Mouse (Mus musculus) heart, postnatal 0 days (tissue): ENCODE results near the gene Magi2. TPM values are rescaled to one million over a fixed set of nuclear protein-coding genes. Genes with fewer than 3 reads are reported as not detected.
A peak's percentile ranks its signal among the peaks of the same experiment; 100 is the strongest.

Source experiments
- ATAC-seq: fragments of 200-750 bp; cut with Nextera tagmentation; 2 replicates; pipeline ENCODE4 v1.8.0; 2017; ENCODE audit warnings: low read depth, moderate number of reproducible peaks, moderate library complexity; ENCODE audit not compliant: insufficient read depth
- DNase-seq: peaks from one replicate; pipeline ENCODE4 v3.0.0-alpha.2; 2016; ENCODE audit warnings: low spot score
- H3K27ac ChIP-seq: fragments of 300-500 bp; sonication (generic); 2 replicates; pipeline ENCODE4 v1.5.1; 2014; ENCODE audit warnings: low read depth, mild to moderate bottlenecking
- H3K27me3 ChIP-seq: fragments of 300-500 bp; sonication (generic); 2 replicates; pipeline ENCODE4 v1.6.1; 2014; ENCODE audit warnings: low read length, mixed read lengths; ENCODE audit not compliant: control insufficient read depth, insufficient read depth
- H3K36me3 ChIP-seq: fragments of 300-500 bp; sonication (generic); replicated peaks from 2 replicates; pipeline ENCODE4 v1.6.1; 2014; ENCODE audit warnings: low read length, mixed read lengths; ENCODE audit not compliant: control insufficient read depth, insufficient read depth
- H3K4me1 ChIP-seq: fragments of 300-500 bp; sonication (generic); 2 replicates; pipeline ENCODE4 v1.6.1; 2014; ENCODE audit warnings: antibody characterized with exemption; ENCODE audit not compliant: control insufficient read depth, insufficient read depth
- H3K4me2 ChIP-seq: fragments of 300-500 bp; sonication (generic); 2 replicates; pipeline ENCODE4 v1.6.1; 2014; ENCODE audit warnings: low read depth, mild to moderate bottlenecking, low read length, moderate library complexity
- H3K4me3 ChIP-seq: fragments of 300-500 bp; sonication (generic); 2 replicates; pipeline ENCODE4 v1.5.1; 2014; ENCODE audit warnings: low read depth, low read length
- H3K9ac ChIP-seq: fragments of 300-500 bp; sonication (generic); replicated peaks from 2 replicates; pipeline ENCODE4 v1.6.1; 2014; ENCODE audit warnings: low read depth, low read length, mixed read lengths
- H3K9me3 ChIP-seq: fragments of 300-500 bp; sonication (generic); replicated peaks from 2 replicates; pipeline ENCODE4 v1.6.1; 2016; ENCODE audit warnings: low read length; ENCODE audit not compliant: control insufficient read depth
- CTCF ChIP-seq: IDR thresholded peaks from 2 replicates; pipeline ENCODE4 v1.5.1; 2016; ENCODE audit warnings: antibody characterized with exemption, control low read depth, low read depth
- EP300 ChIP-seq: IDR thresholded peaks from 2 replicates; pipeline ENCODE4 v1.6.1; 2016; ENCODE audit warnings: antibody characterized with exemption, low read depth
- WGBS: fragments of 180-500 bp; shearing (Covaris S2); extraction: QIAGEN DNeasy Blood & Tissue Kit; methylation state at CpG from one replicate; pipeline ENCODE4 v1.1.7; 2014; 5-methylcytosine and 5-hydroxymethylcytosine counted together
- polyA plus RNA-seq: library from polyadenylated mRNA; unstranded; fragments of >200 nt; fragmentation: Nextera tagmentation; extraction: Ambion mirVana; gene quantifications from 2 replicates; pipeline ENCODE4 v1.2.1, GENCODE M21; 2015
- total RNA-seq: library from RNA; depleted of rRNA; stranded (reverse); fragments of >200 nt; gene quantifications from 2 replicates; pipeline ENCODE4 v1.2.3, GENCODE M21; 2014; ENCODE audit warnings: low replicate concordance

The Magi2 gene
- total and polyA plus RNA-seq, 2 experiments from 2014 or later: 1.7 to 9.5 TPM

- Histone ChIP-seq H3K36me3 (no peaks in the 10 kb centered on the region), H3K4me2 (no peak overlapping the region), H3K27ac (no peak overlapping the region), H3K27me3 (no peaks in the 10 kb centered on the region), H3K9ac (no peak overlapping the region), H3K9me3 (no peaks in the 10 kb centered on the region), H3K4me3 (no peak overlapping the region), H3K4me1 (no peaks in the 10 kb centered on the region)
- ATAC-seq (no peak), DNase-seq (no peak)
- 81% methylated on average over 5 of the region's 5 CpGs for WGBS
- TF ChIP-seq EP300: no peak
- TF ChIP-seq CTCF: no peak
Observed at GRCm38 (mm10) chr5:20606497-20606896, 1379.7 kb downstream of the Magi2 start.

GRCm38 (mm10) chr5:20607503-20607902, 1380.7 kb downstream of the Magi2 start:
- DNase-seq (no peak), ATAC-seq (no peak)
- 44% methylated on average over 1 of the region's 1 CpGs for WGBS
- Histone ChIP-seq H3K4me3 (no peak overlapping the region), H3K4me2 (no peak overlapping the region), H3K4me1 (no peaks in the 10 kb centered on the region), H3K9ac (no peak overlapping the region), H3K27me3 (no peaks in the 10 kb centered on the region), H3K36me3 (no peaks in the 10 kb centered on the region), H3K9me3 (no peaks in the 10 kb centered on the region), H3K27ac (no peak overlapping the region)
- no peak for TF ChIP-seq EP300
- no peak for TF ChIP-seq CTCF

- Histone ChIP-seq H3K36me3 (no peaks in the 10 kb centered on the region), H3K27me3 (no peaks in the 10 kb centered on the region), H3K9me3 (no peaks in the 10 kb centered on the region), H3K4me2 (no peak overlapping the region), H3K4me1 (no peaks in the 10 kb centered on the region), H3K27ac (no peak overlapping the region), H3K9ac (no peak overlapping the region), H3K4me3 (no peak overlapping the region)
- no peak for TF ChIP-seq CTCF
- no peak for TF ChIP-seq EP300
- WGBS: 85% methylated on average over 12 of the region's 12 CpGs
- no peak for DNase-seq
- no peak for ATAC-seq
Observed at GRCm38 (mm10) chr5:20609206-20609935, 1382.5 kb downstream of the Magi2 start.

- no peak overlapping the region for H3K27ac ChIP-seq
- no peaks in the 10 kb centered on the region for H3K4me1 ChIP-seq
- DNase-seq (peak; percentile 9), ATAC-seq (no peak; the same call in 1 of the 2 replicates)
- no peaks in the 10 kb centered on the region for H3K36me3 ChIP-seq
- 39% methylated on average over 2 of the region's 2 CpGs for WGBS
- no peak overlapping the region for H3K4me2 ChIP-seq
- TF ChIP-seq EP300 (no peak), CTCF (no peak)
- no peaks in the 10 kb centered on the region for H3K27me3 ChIP-seq
- no peaks in the 10 kb centered on the region for H3K9me3 ChIP-seq
- no peak overlapping the region for H3K4me3 ChIP-seq
- H3K9ac ChIP-seq: no peak overlapping the region
Observed at GRCm38 (mm10) chr5:20610640-20611039, 1383.8 kb downstream of the Magi2 start.

GRCm38 (mm10) chr5:20612616-20613015, 1385.8 kb downstream of the Magi2 start:
- Histone ChIP-seq H3K4me2 (no peak overlapping the region), H3K4me3 (no peak overlapping the region), H3K9ac (no peak overlapping the region), H3K27ac (no peak overlapping the region), H3K4me1 (no peaks in the 10 kb centered on the region), H3K9me3 (no peaks in the 10 kb centered on the region), H3K36me3 (no peaks in the 10 kb centered on the region), H3K27me3 (no peaks in the 10 kb centered on the region)
- DNase-seq (no peak), ATAC-seq (no peak)
- WGBS: 75% methylated on average over 9 of the region's 9 CpGs
- TF ChIP-seq EP300: no peak
- TF ChIP-seq CTCF: no peak

GRCm38 (mm10) chr5:20614891-20615290, 1388.1 kb downstream of the Magi2 start:
- H3K27ac ChIP-seq: no peak overlapping the region
- no peaks in the 10 kb centered on the region for H3K27me3 ChIP-seq
- no peak for ATAC-seq
- no peak overlapping the region for H3K9ac ChIP-seq
- WGBS: 55% methylated on average over 4 of the region's 4 CpGs
- no peak overlapping the region for H3K4me2 ChIP-seq
- H3K36me3 ChIP-seq: no peaks in the 10 kb centered on the region
- no peaks in the 10 kb centered on the region for H3K9me3 ChIP-seq
- no peak overlapping the region for H3K4me3 ChIP-seq
- no peaks in the 10 kb centered on the region for H3K4me1 ChIP-seq
- no peak for TF ChIP-seq CTCF
- TF ChIP-seq EP300: no peak
- no peak for DNase-seq
